Mouse (Mus musculus) spleen, adult 2 months (tissue): ENCODE measurements at regions not wholly inside any gene's neighbourhood (a gene's known extent, or its start where the extent isn't known, plus 50 kb on each side); places are given as distances from the start of the nearest gene placed in this dataset.

Experiments used
- CTCF ChIP-seq: fragments of 200-500 bp; IDR thresholded peaks from 2 replicates; pipeline ENCODE4 v1.5.1; 2011; ENCODE audit warnings: mild to moderate bottlenecking, inconsistent platforms; ENCODE audit not compliant: insufficient read depth, insufficient read length, insufficient replicate concordance; ENCODE audit errors: extremely low read depth
- POLR2A ChIP-seq: fragments of 200-500 bp; IDR thresholded peaks from 2 replicates; pipeline ENCODE4 v1.6.1; 2011; ENCODE audit warnings: low read depth, low read length, inconsistent platforms

GRCm38 (mm10) chrX:166869515-166869914, 284.0 kb upstream of the Egfl6 start:
- TF ChIP-seq CTCF, result no peak
- TF ChIP-seq POLR2A, result no peak
